In the genomic region with DNA sequence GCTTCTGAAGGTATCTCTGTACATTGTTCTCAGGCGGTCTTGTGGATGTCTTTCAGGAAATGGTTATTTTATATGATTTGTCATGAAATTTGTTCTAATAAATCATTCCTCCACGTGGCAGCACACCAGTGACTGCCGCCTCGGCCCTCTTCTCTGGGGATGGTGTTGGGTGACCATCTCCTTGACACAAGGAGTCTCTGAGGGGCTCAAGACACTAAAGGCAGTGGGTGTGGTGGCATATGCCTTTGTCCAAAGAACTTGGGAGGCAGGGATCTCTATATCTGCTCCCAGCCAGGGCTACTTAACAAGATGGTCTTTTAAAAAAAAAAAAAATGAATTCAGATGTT, we compare ENCODE assay signal across 12 mouse cellular contexts. TPM values are rescaled to one million over a fixed set of nuclear protein-coding genes. Genes with fewer than 3 reads are reported as not detected.
DNase-seq lines count a peak whose midpoint lies in the region; ATAC-seq lines count a peak whose summit lies in the region.
"Had no signal": no experiment of that assay in that cellular context is flagged by ENCODE, and none has a peak within 500 bp of the region (broad histone marks: within the 10 kb centered on the region; RNA-seq: fewer than 3 reads in every experiment).

No protein-coding gene starts in this region.

- 0 out of 2 replicates have a peak, but pooled peaks cover 7% of the 10 kb centered on the region for H3K4me1 ChIP-seq in neural tube, embryonic 11.5 days (ENCODE audit: control insufficient read depth, insufficient read depth, low read length)
- H3K4me1 ChIP-seq in midbrain, embryonic 11.5 days (ENCODE audit: control insufficient read depth, insufficient read depth, low read length): peaks cover 5% of the 10 kb centered on the region

- H3K36me3 ChIP-seq in neural tube, embryonic 11.5 days (ENCODE audit: control insufficient read depth, insufficient read depth, low read length): no peaks in the 10 kb centered on the region
- H3K36me3 ChIP-seq in midbrain, embryonic 11.5 days (ENCODE audit: control insufficient read depth, insufficient read depth, low read length): no peaks in the 10 kb centered on the region

- DNase-seq in cerebellum, adult 11 months: peak; percentile 26
- DNase-seq in cerebellum, adult 9-10 months: no peak
- DNase-seq in neural tube, embryonic 11.5 days (ENCODE audit: low spot score): no peak
- no peak for DNase-seq in neural tube, embryonic 10.5 days (ENCODE audit: extremely low spot score, low spot score)
- no peak for DNase-seq in midbrain, embryonic 11.5 days (ENCODE audit: low spot score, missing footprints)
- DNase-seq in yolk sac, embryonic 10.5 days (ENCODE audit: low spot score): peak; percentile 41
- DNase-seq in thymus, postnatal 25 days: no peak
- DNase-seq in natural killer cell, adult 2 months (ENCODE audit: low spot score in 2 of 2): no peak
- DNase-seq: liver had no signal

- peak overlapping the region; percentile 89; the same call in 1 of the 2 replicates for H3K27ac ChIP-seq in neural tube, embryonic 11.5 days (ENCODE audit: low read depth, low read length)
- H3K27ac ChIP-seq in midbrain, embryonic 11.5 days (ENCODE audit: low read depth, low read length): no peak overlapping the region

- H3K9me3 ChIP-seq in neural tube, embryonic 11.5 days (ENCODE audit: control insufficient read depth, low read length): no peaks in the 10 kb centered on the region
- H3K9me3 ChIP-seq in midbrain, embryonic 11.5 days (ENCODE audit: control insufficient read depth, low read length): no peaks in the 10 kb centered on the region
- H3K9me3 ChIP-seq: heart, embryonic 12.5 days; lung, embryonic 15.5 days; megakaryocyte, embryonic 14.5 days had no signal

- no peak overlapping the region; the same call in 1 of the 2 replicates for H3K9ac ChIP-seq in neural tube, embryonic 11.5 days (ENCODE audit: low read length)
- no peak overlapping the region for H3K9ac ChIP-seq in midbrain, embryonic 11.5 days (ENCODE audit: low read length)
- H3K9ac ChIP-seq: heart, embryonic 12.5 days had no signal

- H3K4me3 ChIP-seq in neural tube, embryonic 11.5 days (ENCODE audit: low read depth, low read length): no peak overlapping the region
- no peak overlapping the region for H3K4me3 ChIP-seq in midbrain, embryonic 11.5 days (ENCODE audit: low read depth, low read length)
- H3K4me3 ChIP-seq: heart, embryonic 12.5 days; lung, embryonic 15.5 days; megakaryocyte, embryonic 14.5 days had no signal

- no peak overlapping the region for H3K4me2 ChIP-seq in neural tube, embryonic 11.5 days (ENCODE audit: low read depth)
- no peak overlapping the region for H3K4me2 ChIP-seq in midbrain, embryonic 11.5 days
- H3K4me2 ChIP-seq: lung, embryonic 15.5 days had no signal

- 81% methylated on average over 4 of the region's 4 CpGs for WGBS in neural tube, embryonic 11.5 days
- 91% methylated on average over 4 of the region's 4 CpGs for WGBS in midbrain, embryonic 11.5 days

- ATAC-seq in neural tube, embryonic 11.5 days (ENCODE audit: insufficient read depth, low FRiP score, low TSS enrichment): peak; percentile 30; the same call in 1 of the 2 replicates
- ATAC-seq in midbrain, embryonic 11.5 days (ENCODE audit: low FRiP score): peak; percentile 13; the same call in 1 of the 2 replicates

- no peaks in the 10 kb centered on the region for H3K27me3 ChIP-seq in neural tube, embryonic 11.5 days (ENCODE audit: control insufficient read depth, insufficient read depth, low read length)
- no peaks in the 10 kb centered on the region for H3K27me3 ChIP-seq in midbrain, embryonic 11.5 days (ENCODE audit: control insufficient read depth, insufficient read depth, low read length)
- H3K27me3 ChIP-seq: lung, embryonic 15.5 days had no signal

RNA-seq across cellular contexts. Expression of a gene that starts 14.0 kb away (rescaled TPM):
- 3.8 and 4.9 TPM in 2 replicates for polyA plus RNA-seq in neural tube, embryonic 11.5 days (2014; fragmentation: Nextera tagmentation; extraction: Ambion mirVana)
- 3.5 and 4.2 TPM in 2 replicates for polyA plus RNA-seq in midbrain, embryonic 11.5 days (2014; fragmentation: Nextera tagmentation; extraction: Ambion mirVana)

RNA-seq across cellular contexts. Expression of a gene that starts 26.2 kb away (rescaled TPM):
- polyA plus RNA-seq in neural tube, embryonic 11.5 days (2014; fragmentation: Nextera tagmentation; extraction: Ambion mirVana): 10.2 and 10.7 TPM in 2 replicates
- 5.2 and 5.5 TPM in 2 replicates for polyA plus RNA-seq in midbrain, embryonic 11.5 days (2014; fragmentation: Nextera tagmentation; extraction: Ambion mirVana)

RNA-seq across cellular contexts. Expression of a gene that starts 56.0 kb away (rescaled TPM):
- 0.26 and 0.61 TPM in 2 replicates for polyA plus RNA-seq in neural tube, embryonic 11.5 days (2014; fragmentation: Nextera tagmentation; extraction: Ambion mirVana)
- polyA plus RNA-seq in midbrain, embryonic 11.5 days (2014; fragmentation: Nextera tagmentation; extraction: Ambion mirVana): 0.07 and 0.22 TPM in 2 replicates

Comparison
In these comparisons a context has a peak if more than half of its experiments do, and no peak if none do; other contexts are left out.
1. DNase-seq: peak in cerebellum, adult 11 months (single experiment) and yolk sac, embryonic 10.5 days (single experiment); none in cerebellum, adult 9-10 months (single experiment), neural tube, embryonic 11.5 days (single experiment), neural tube, embryonic 10.5 days (single experiment), midbrain, embryonic 11.5 days (single experiment), thymus, postnatal 25 days (single experiment) and natural killer cell, adult 2 months (0 of 2).